Mouse (Mus musculus) lung, embryonic 15.5 days (tissue): ENCODE measurements around the gene Hoxc13. TPM values are rescaled to one million over a fixed set of nuclear protein-coding genes. Genes with fewer than 3 reads are reported as not detected.

Experiments
- microRNA-seq: library from miRNA; unstranded; fragments of <30 nt; microRNA quantifications from one replicate; pipeline ENCODE4, GENCODE M21; 2016
- polyA plus RNA-seq: library from polyadenylated mRNA; unstranded; fragments of >200 nt; fragmentation: Nextera tagmentation; extraction: Ambion mirVana; gene quantifications from 2 replicates; pipeline ENCODE4 v1.2.1, GENCODE M21; 2015

Gene Hoxc13
- polyA plus RNA-seq, 1 experiment from 2014 or later = not detected

Small RNA genes lying within 50 kb of the gene (microRNA-seq; reads per million reads assigned to microRNA genes)
- 36.5 reads per million, percentile 42 among the genes with 10 or more reads in this experiment for gene Mir196a-2

Other genes with a start within 250 kb of the Hoxc13 start
- 70.9 and 83.1 TPM in 2 replicates for gene Atp5g2, start 248.8 kb upstream of the Hoxc13 start, polyA plus RNA-seq
- 48.0 and 51.4 TPM in 2 replicates for gene Calcoco1, start 198.9 kb upstream of the Hoxc13 start, polyA plus RNA-seq
- not detected in 2 replicates for gene Hoxc12, start 15.7 kb downstream of the Hoxc13 start, polyA plus RNA-seq
- gene Hoxc11, start 33.3 kb downstream of the Hoxc13 start, polyA plus RNA-seq = not detected in 2 replicates
- not detected in 2 replicates for gene Hoxc10, start 45.7 kb downstream of the Hoxc13 start, polyA plus RNA-seq
- 0.57 and 0.72 TPM in 2 replicates for gene Hoxc5, start 46.3 kb downstream of the Hoxc13 start, polyA plus RNA-seq
- gene Hoxc9, start 55.3 kb downstream of the Hoxc13 start, polyA plus RNA-seq = 0.06 TPM in 1 of 2 replicates, not detected in the other
- 0.10 TPM in 1 of 2 replicates, not detected in the other for gene Hoxc8, start 69.5 kb downstream of the Hoxc13 start, polyA plus RNA-seq
- 0.20 and 0.26 TPM in 2 replicates for gene Hoxc6, start 77.2 kb downstream of the Hoxc13 start, polyA plus RNA-seq
- gene Hoxc4, start 97.8 kb downstream of the Hoxc13 start, polyA plus RNA-seq = 1.4 and 1.5 TPM in 2 replicates
- 16.1 and 17.6 TPM in 2 replicates for gene Smug1, start 246.0 kb downstream of the Hoxc13 start, polyA plus RNA-seq